Mouse (Mus musculus): ENCODE data around the gene Rapgef4. TPM values are rescaled to one million over a fixed set of nuclear protein-coding genes. Genes with fewer than 3 reads are reported as not detected.

Rapgef4 gene
- 3.1 and 3.8 TPM in 2 replicates for polyA plus RNA-seq (2016; fragmentation: Nextera tagmentation; extraction: Ambion mirVana)

GRCm38 (mm10) chr2:71980771-71981342, at the start of gene Rapgef4:
Gene Rapgef4 (plus strand): TSS chr2:71981240.
- no peak within 1 kb of the TSS for H3K27ac ChIP-seq

DNA sequence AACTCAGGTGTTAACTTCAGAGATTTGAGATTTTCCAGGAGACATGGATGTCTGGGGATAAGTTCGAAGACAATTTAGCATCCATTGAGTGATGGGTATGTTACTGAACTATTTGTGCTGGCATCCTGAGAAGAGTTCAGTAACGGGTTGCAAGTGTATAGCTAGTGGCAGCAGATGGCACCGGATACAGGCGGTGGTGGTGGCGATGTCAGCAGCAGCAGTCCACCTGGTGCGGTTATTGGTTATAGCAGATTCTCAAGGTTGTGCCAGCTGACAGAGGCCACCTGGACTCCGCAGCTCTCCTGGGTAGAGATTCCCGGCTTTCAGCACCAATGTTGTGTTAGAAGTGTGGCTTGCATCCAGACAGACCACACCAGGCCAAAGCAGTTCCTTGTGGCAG, 47.0 kb upstream of the Rapgef4 start:
- Histone ChIP-seq H3K27me3 (no peaks in the 10 kb centered on the region), H3K9me3 (no peaks in the 10 kb centered on the region), H3K9ac (no peak overlapping the region), H3K36me3 (replicated peaks) (no peaks in the 10 kb centered on the region), H3K4me2 (no peak overlapping the region), H3K27ac (no peak overlapping the region), H3K4me1 (no peaks in the 10 kb centered on the region; the same call in 1 of the 2 replicates), H3K4me3 (replicated peaks) (no peak overlapping the region)
- 94% methylated on average over 8 of the region's 8 CpGs for WGBS
- no peak for ATAC-seq (ENCODE audit: low FRiP score)

More at GRCm38 (mm10) chr2:71980771-71981342, at the start of gene Rapgef4:
- under 1% methylated on average over 44 of the region's 52 CpGs for WGBS
- H3K9ac ChIP-seq, result peak within 1 kb of the TSS; percentile 60
- H3K4me2 ChIP-seq, result peak within 1 kb of the TSS; percentile 97
- peaks cover 26% of the 10 kb centered on the region for H3K27me3 ChIP-seq
- peak; percentile 69 for ATAC-seq (ENCODE audit: low FRiP score)
- H3K4me1 ChIP-seq, result 0 out of 2 replicates have a peak, but pooled peaks cover 7% of the 10 kb centered on the region
- H3K4me3 ChIP-seq (replicated peaks), result peak within 1 kb of the TSS; percentile 63
- no peaks in the 10 kb centered on the region for H3K9me3 ChIP-seq
- no peaks in the 10 kb centered on the region for H3K36me3 ChIP-seq (replicated peaks)

- Histone ChIP-seq H3K4me1 (no peaks in the 10 kb centered on the region; the same call in 1 of the 2 replicates), H3K27ac (no peak overlapping the region), H3K4me2 (no peak overlapping the region), H3K36me3 (replicated peaks) (no peaks in the 10 kb centered on the region), H3K4me3 (replicated peaks) (no peak overlapping the region), H3K27me3 (no peaks in the 10 kb centered on the region), H3K9me3 (no peaks in the 10 kb centered on the region), H3K9ac (no peak overlapping the region)
- no peak for ATAC-seq (ENCODE audit: low FRiP score)
- 94% methylated on average over 1 of the region's 1 CpGs for WGBS
These were observed 44.3 kb upstream of the Rapgef4 start for GRCm38 (mm10) chr2:71936711-71937110.

GRCm38 (mm10) chr2:71937649-71938308, 43.3 kb upstream of the Rapgef4 start:
- H3K27ac ChIP-seq, result no peak overlapping the region
- no peak for ATAC-seq (ENCODE audit: low FRiP score)
- H3K9me3 ChIP-seq, result no peaks in the 10 kb centered on the region
- H3K9ac ChIP-seq, result no peak overlapping the region
- H3K4me2 ChIP-seq, result no peak overlapping the region
- H3K27me3 ChIP-seq, result no peaks in the 10 kb centered on the region
- H3K4me1 ChIP-seq, result no peaks in the 10 kb centered on the region; the same call in 1 of the 2 replicates
- 81% methylated on average over 3 of the region's 3 CpGs for WGBS
- H3K36me3 ChIP-seq (replicated peaks), result no peaks in the 10 kb centered on the region
- no peak overlapping the region for H3K4me3 ChIP-seq (replicated peaks)

GRCm38 (mm10) chr2:71938716-71939393, 42.2 kb upstream of the Rapgef4 start:
- Histone ChIP-seq H3K9ac (no peak overlapping the region), H3K9me3 (no peaks in the 10 kb centered on the region), H3K27me3 (no peaks in the 10 kb centered on the region), H3K4me1 (no peaks in the 10 kb centered on the region; the same call in 1 of the 2 replicates), H3K27ac (no peak overlapping the region), H3K4me3 (replicated peaks) (no peak overlapping the region), H3K4me2 (no peak overlapping the region), H3K36me3 (replicated peaks) (no peaks in the 10 kb centered on the region)
- WGBS, result 73% methylated on average over 6 of the region's 6 CpGs
- no peak for ATAC-seq (ENCODE audit: low FRiP score)

DNA sequence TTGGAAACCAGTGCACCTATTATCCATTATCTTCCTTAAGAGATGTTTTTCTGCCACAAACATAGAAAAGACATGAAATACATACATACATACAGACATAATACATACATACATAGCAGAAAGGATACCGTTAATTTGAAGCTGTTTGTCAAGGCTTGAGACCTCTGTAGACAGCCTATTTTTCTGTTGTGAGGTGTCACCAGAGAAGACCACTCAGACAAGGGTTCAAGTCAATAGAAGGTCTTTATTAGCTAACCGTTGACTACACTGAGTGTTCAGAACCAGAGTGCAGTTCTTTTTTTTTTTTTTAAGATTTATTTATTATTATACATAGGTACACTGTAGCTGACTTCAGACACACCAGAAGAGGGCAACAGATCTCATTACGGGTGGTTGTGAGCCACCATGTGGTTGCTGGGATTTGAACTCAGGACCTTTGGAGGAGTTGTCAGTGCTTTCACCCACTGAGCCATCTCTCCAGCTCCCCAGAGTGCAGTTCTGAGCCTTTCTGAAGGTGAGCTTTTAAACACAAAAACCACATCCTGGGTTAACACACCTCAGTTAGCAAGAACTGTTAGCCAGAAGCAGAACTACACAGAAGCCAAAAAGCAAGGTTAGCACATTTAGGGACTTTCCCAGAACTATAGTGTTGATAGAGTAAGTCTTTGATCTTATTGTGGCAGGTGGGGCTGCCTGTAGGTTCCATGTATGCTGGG, 39.9 kb upstream of the Rapgef4 start:
- no peak for ATAC-seq (ENCODE audit: low FRiP score)

DNA sequence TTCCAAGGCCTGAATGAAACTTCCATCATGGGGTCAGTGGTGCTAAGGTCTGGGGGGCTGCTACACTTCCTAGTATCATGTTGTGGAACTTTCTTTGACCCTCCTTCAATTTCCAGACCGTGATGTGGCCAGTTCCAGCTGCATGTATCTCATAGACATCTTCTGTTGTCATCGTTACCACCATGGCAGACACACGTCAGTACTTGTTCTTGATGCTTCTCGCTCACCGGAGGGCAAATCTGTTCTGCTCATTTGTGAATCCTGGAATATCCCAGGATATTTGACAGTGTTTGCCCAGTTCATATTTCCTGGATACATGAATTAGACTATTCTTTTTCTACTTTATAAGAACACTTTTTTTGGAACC, 39.3 kb upstream of the Rapgef4 start:
- Histone ChIP-seq H3K27ac (no peak overlapping the region), H3K4me2 (no peak overlapping the region), H3K4me1 (no peaks in the 10 kb centered on the region; the same call in 1 of the 2 replicates), H3K9ac (no peak overlapping the region), H3K36me3 (replicated peaks) (no peaks in the 10 kb centered on the region), H3K9me3 (no peaks in the 10 kb centered on the region), H3K4me3 (replicated peaks) (no peak overlapping the region), H3K27me3 (no peaks in the 10 kb centered on the region)
- WGBS, result 93% methylated on average over 5 of the region's 5 CpGs
- no peak for ATAC-seq (ENCODE audit: low FRiP score)

More for the DNA sequence above, 39.9 kb upstream of the Rapgef4 start:
- H3K4me3 ChIP-seq (replicated peaks), result no peak overlapping the region
- H3K27ac ChIP-seq, result no peak overlapping the region
- 85% methylated on average over 3 of the region's 3 CpGs for WGBS
- H3K27me3 ChIP-seq, result no peaks in the 10 kb centered on the region
- H3K4me1 ChIP-seq, result no peaks in the 10 kb centered on the region; the same call in 1 of the 2 replicates
- no peak overlapping the region for H3K9ac ChIP-seq
- no peaks in the 10 kb centered on the region for H3K9me3 ChIP-seq
- H3K36me3 ChIP-seq (replicated peaks), result no peaks in the 10 kb centered on the region
- H3K4me2 ChIP-seq, result no peak overlapping the region

DNA sequence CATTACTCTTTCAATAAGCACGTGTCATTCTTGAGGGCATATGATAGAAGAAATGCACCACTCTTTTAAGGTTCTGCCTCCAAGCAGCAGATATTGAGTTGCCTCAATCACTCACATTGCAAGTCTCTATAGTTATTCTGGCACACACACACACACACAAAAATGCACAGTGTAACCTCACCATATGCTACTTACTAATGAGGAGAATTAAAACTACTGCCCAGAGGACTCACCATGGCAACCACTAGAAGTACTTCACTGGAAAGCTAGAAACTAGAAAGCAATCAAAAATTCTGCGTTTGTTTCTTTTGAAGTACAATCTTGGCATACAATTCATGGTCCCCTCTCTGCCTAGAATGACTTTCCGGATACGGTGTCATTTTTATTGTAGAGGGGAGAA, 29.8 kb upstream of the Rapgef4 start:
- Histone ChIP-seq H3K9ac (no peak overlapping the region), H3K27ac (no peak overlapping the region), H3K4me1 (no peaks in the 10 kb centered on the region), H3K27me3 (no peaks in the 10 kb centered on the region), H3K9me3 (no peaks in the 10 kb centered on the region), H3K4me3 (replicated peaks) (no peak overlapping the region), H3K36me3 (replicated peaks) (no peaks in the 10 kb centered on the region), H3K4me2 (no peak overlapping the region)
- no peak for ATAC-seq (ENCODE audit: low FRiP score)
- 75% methylated on average over 4 of the region's 4 CpGs for WGBS

DNA sequence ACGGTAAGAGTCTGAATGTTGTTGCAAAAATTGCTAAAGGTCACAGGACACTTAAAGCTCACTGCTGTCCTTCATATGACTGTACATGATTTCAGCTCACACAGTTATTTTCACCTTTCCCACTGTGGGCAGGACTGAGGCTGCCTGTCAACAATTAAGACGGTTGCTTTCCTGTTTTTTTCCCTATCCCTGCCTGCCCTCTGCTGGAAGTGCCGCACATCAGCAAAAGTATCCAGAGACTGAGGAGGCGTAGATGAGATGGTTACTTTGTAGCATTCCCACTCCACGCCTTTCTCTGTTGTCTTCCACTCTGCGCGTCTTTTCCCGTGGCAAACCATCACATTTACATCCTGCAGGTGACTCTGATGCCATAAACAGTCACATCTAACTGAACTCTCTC, 25.4 kb upstream of the Rapgef4 start:
- Histone ChIP-seq H3K4me2 (no peak overlapping the region), H3K9ac (no peak overlapping the region), H3K27ac (no peak overlapping the region), H3K36me3 (replicated peaks) (no peaks in the 10 kb centered on the region), H3K27me3 (no peaks in the 10 kb centered on the region), H3K9me3 (no peaks in the 10 kb centered on the region), H3K4me3 (replicated peaks) (no peak overlapping the region), H3K4me1 (no peaks in the 10 kb centered on the region)
- no peak; the same call in 1 of the 2 replicates for ATAC-seq (ENCODE audit: low FRiP score)
- WGBS, result 24% methylated on average over 8 of the region's 8 CpGs

DNA sequence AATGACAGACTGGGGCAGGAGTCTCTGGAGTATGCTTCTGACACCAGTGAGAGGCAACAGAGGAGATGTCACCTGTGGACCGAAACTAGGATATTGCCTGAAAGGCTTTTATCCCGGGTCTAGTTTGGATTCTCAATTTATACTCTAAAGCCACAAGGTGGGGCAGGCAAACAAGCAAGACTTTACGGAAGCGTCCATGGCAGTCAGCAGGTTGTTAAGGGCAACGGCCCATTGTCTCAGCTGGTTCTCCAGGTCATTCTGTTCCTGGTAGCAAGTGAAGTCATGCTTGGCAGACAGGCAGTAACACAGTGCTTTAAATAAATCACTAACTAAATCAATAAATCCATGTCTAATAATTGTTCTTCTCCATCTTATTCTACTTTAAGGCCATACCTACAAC, 24.6 kb upstream of the Rapgef4 start:
- Histone ChIP-seq H3K4me3 (replicated peaks) (no peak overlapping the region), H3K4me2 (no peak overlapping the region), H3K9me3 (no peaks in the 10 kb centered on the region), H3K27ac (no peak overlapping the region), H3K27me3 (no peaks in the 10 kb centered on the region), H3K36me3 (replicated peaks) (no peaks in the 10 kb centered on the region), H3K4me1 (no peaks in the 10 kb centered on the region), H3K9ac (no peak overlapping the region)
- ATAC-seq (ENCODE audit: low FRiP score), result no peak
- WGBS, result 78% methylated on average over 5 of the region's 5 CpGs

DNA sequence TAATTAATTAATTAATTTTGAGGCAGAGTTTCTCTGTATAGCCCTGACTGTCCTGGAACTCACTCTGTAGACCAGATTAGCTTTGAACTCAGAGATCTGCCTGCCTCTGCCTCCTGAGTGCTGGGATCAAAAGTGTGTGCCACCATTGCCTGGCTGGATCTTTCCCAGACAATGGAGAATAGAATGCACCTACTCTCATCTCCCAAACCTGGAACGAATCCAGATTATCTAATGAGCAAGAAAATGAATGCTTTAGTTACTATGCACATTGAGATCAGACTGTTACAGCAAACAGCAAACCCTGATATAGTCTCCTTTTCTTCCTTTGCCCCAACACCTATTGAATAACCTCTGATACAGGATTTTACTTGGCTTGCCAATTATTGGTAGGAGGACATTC, 23.1 kb upstream of the Rapgef4 start:
- Histone ChIP-seq H3K27me3 (no peaks in the 10 kb centered on the region), H3K36me3 (replicated peaks) (no peaks in the 10 kb centered on the region), H3K4me1 (no peaks in the 10 kb centered on the region), H3K9ac (no peak overlapping the region), H3K27ac (no peak overlapping the region), H3K9me3 (no peaks in the 10 kb centered on the region), H3K4me3 (replicated peaks) (no peak overlapping the region), H3K4me2 (no peak overlapping the region)
- WGBS, result 83% methylated on average over 1 of the region's 1 CpGs
- no peak for ATAC-seq (ENCODE audit: low FRiP score)

- H3K36me3 ChIP-seq (replicated peaks), result no peaks in the 10 kb centered on the region
- no peak overlapping the region for H3K27ac ChIP-seq
- no peaks in the 10 kb centered on the region for H3K27me3 ChIP-seq
- H3K4me1 ChIP-seq, result no peaks in the 10 kb centered on the region
- WGBS, result 82% methylated on average over 3 of the region's 3 CpGs
- H3K4me3 ChIP-seq (replicated peaks), result no peak overlapping the region
- no peak for ATAC-seq (ENCODE audit: low FRiP score)
- no peak overlapping the region for H3K4me2 ChIP-seq
- H3K9me3 ChIP-seq, result no peaks in the 10 kb centered on the region
- no peak overlapping the region for H3K9ac ChIP-seq
These were observed 22.6 kb upstream of the Rapgef4 start for GRCm38 (mm10) chr2:71958393-71958792.

Measured in forebrain, embryonic 12.5 days (tissue).